Mouse (Mus musculus): ENCODE measurements at regions not wholly inside any gene's neighbourhood (a gene's known extent, or its start where the extent isn't known, plus 50 kb on each side); places are given as distances from the start of the nearest gene placed in this dataset.

- TF ChIP-seq EP300 (IDR thresholded peaks at IDR 0.05; ENCODE audit: low read depth) (no peak), CTCF (IDR thresholded peaks at IDR 0.05; ENCODE audit: low read depth) (no peak)
Measured at GRCm38 (mm10) chr9:50413514-50414335, 69.0 kb upstream of the Rpl10-ps3 start.

Data from heart, postnatal 0 days (tissue).